Mouse (Mus musculus): ENCODE data around the gene 1810055G02Rik.
A peak's percentile ranks its signal among the peaks of the same experiment; 100 is the strongest.

DNA sequence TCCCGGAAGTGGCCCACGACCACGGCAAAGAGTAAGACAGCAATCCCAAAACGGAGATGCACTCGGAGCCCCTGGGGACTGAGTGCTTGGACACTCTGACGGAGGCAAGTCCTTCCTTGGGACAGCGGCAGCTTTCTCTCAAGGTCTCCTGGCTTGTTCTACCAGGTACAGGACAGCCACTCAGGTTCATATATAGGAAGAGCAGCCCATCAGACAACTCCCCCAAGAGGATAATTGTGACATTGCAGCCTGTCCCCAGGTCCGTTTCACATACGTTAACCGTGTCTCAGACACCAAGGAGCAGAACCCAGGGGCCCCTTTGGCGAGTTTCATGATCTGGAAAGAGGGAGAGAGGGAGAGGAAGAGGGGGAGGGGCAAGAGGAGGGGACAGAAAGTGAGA, 40.1 kb upstream of the 1810055G02Rik start:
- no peak for TF ChIP-seq POLR2A (IDR thresholded peaks at IDR 0.05; ENCODE audit: control insufficient read depth in 1 of 2, insufficient read depth in 1 of 2, low read depth in 1 of 2, low read length in 2 of 2, poor library complexity in 1 of 2)
- TF ChIP-seq CTCF (IDR thresholded peaks at IDR 0.05 in 2 of 3, conservative IDR thresholded peaks at IDR 0.05 in 1 of 3; ENCODE audit: control insufficient read depth in 1 of 3, insufficient read depth in 1 of 3, low read depth in 2 of 3, low read length in 3 of 3, poor library complexity in 1 of 3, severe bottlenecking in 1 of 3) = peak in 2 of 3 experiments; percentile 15 to 28; a peak in 2 of 6 replicates
- TF ChIP-seq GATA1 (IDR thresholded peaks at IDR 0.05; ENCODE audit: low read depth, low read length) = no peak
- TF ChIP-seq TAL1 (IDR thresholded peaks at IDR 0.05; ENCODE audit: low read length) = no peak
- no peak for TF ChIP-seq MAFK (IDR thresholded peaks at IDR 0.05; ENCODE audit: borderline replicate concordance, low read depth, low read length)
- no peak for TF ChIP-seq RAD21 (IDR thresholded peaks at IDR 0.05; ENCODE audit: low read depth, low read length)
